Mouse (Mus musculus) G1E (cell line): ENCODE measurements around the gene Adam19.

Experiments
- CTCF ChIP-seq: IDR thresholded peaks from 2 replicates; pipeline ENCODE4 v1.5.1; 2012; ENCODE audit warnings: low read depth, low read length, inconsistent platforms, mixed read lengths
- GATA1 ChIP-seq: IDR thresholded peaks from 2 replicates; pipeline ENCODE4 v1.6.1; 2012; ENCODE audit warnings: borderline replicate concordance, low read length, inconsistent platforms, mixed read lengths
- GATA2 ChIP-seq: IDR thresholded peaks from 2 replicates; pipeline ENCODE4 v1.6.1; 2012; ENCODE audit warnings: low read depth, low read length, inconsistent platforms, borderline replicate concordance
- POLR2AphosphoS5 ChIP-seq: IDR thresholded peaks from 2 replicates; pipeline ENCODE4 v1.6.1; 2012; ENCODE audit warnings: low read depth, low read length, inconsistent platforms; ENCODE audit not compliant: insufficient replicate concordance
- TAL1 ChIP-seq: conservative IDR thresholded peaks from 2 replicates; pipeline ENCODE4 v1.6.1; 2012; ENCODE audit warnings: low read depth, low read length, inconsistent platforms, mixed read lengths

GRCm38 (mm10) chr11:46084568-46084967 is 28.8 kb downstream of the Adam19 start:
- TF ChIP-seq CTCF = no peak
- TF ChIP-seq GATA1 = no peak
- TF ChIP-seq TAL1 = no peak
- no peak for TF ChIP-seq POLR2AphosphoS5
- TF ChIP-seq GATA2 = no peak
